Mouse (Mus musculus) hindbrain, embryonic 16.5 days (tissue): ENCODE data around the gene Bola2. TPM values are rescaled to one million over a fixed set of nuclear protein-coding genes. Genes with fewer than 3 reads are reported as not detected.

Experiments
- ATAC-seq: fragments of 200-750 bp; cut with Nextera tagmentation; 2 replicates; pipeline ENCODE4 v1.8.0; 2017; ENCODE audit warnings: moderate TSS enrichment, moderate library complexity
- H3K27ac ChIP-seq: fragments of 300-500 bp; sonication (generic); 2 replicates; pipeline ENCODE4 v1.5.1; 2014; ENCODE audit warnings: low read depth, mild to moderate bottlenecking, control low read depth, low read length, moderate library complexity
- H3K27me3 ChIP-seq: fragments of 300-500 bp; sonication (generic); replicated peaks from 2 replicates; pipeline ENCODE4 v1.6.1; 2014; ENCODE audit warnings: low read length; ENCODE audit not compliant: control insufficient read depth, insufficient read depth
- H3K36me3 ChIP-seq: fragments of 300-500 bp; sonication (generic); 2 replicates; pipeline ENCODE4 v1.6.1; 2014; ENCODE audit warnings: mild to moderate bottlenecking, low read length, moderate library complexity, mixed read lengths; ENCODE audit not compliant: control insufficient read depth, insufficient read depth
- H3K4me1 ChIP-seq: fragments of 300-500 bp; sonication (generic); 2 replicates; pipeline ENCODE4 v1.6.1; 2014; ENCODE audit warnings: low read depth, low read length; ENCODE audit not compliant: control insufficient read depth, insufficient read depth
- H3K4me2 ChIP-seq: fragments of 300-500 bp; sonication (generic); 2 replicates; pipeline ENCODE4 v1.6.1; 2014; ENCODE audit warnings: mild to moderate bottlenecking, low read length, control low read depth, moderate library complexity
- H3K4me3 ChIP-seq: fragments of 300-500 bp; sonication (generic); 2 replicates; pipeline ENCODE4 v1.5.1; 2014; ENCODE audit warnings: mild to moderate bottlenecking, low read length, control low read depth, moderate library complexity
- H3K9ac ChIP-seq: fragments of 300-500 bp; sonication (generic); 2 replicates; pipeline ENCODE4 v1.6.1; 2014; ENCODE audit warnings: low read depth, mild to moderate bottlenecking, control low read depth, low read length, moderate library complexity
- H3K9me3 ChIP-seq: fragments of 300-500 bp; sonication (generic); 2 replicates; pipeline ENCODE4 v1.6.1; 2014; ENCODE audit warnings: mild to moderate bottlenecking, low read length, moderate library complexity; ENCODE audit not compliant: control insufficient read depth
- WGBS: fragments of 180-500 bp; shearing (Covaris S2); extraction: QIAGEN DNeasy Blood & Tissue Kit; methylation state at CpG from one replicate; pipeline ENCODE4 v1.1.7; 2014; 5-methylcytosine and 5-hydroxymethylcytosine counted together
- polyA plus RNA-seq: library from polyadenylated mRNA; unstranded; fragments of >200 nt; fragmentation: Nextera tagmentation; extraction: Ambion mirVana; gene quantifications from 2 replicates; pipeline ENCODE4 v1.2.1, GENCODE M21; 2015

The Bola2 gene
- 130 and 133 TPM in 2 replicates for polyA plus RNA-seq

GRCm38 (mm10) chr7:126695210-126695611 is at the start of gene Bola2:
Gene Bola2 (plus strand): TSS chr7:126695401.
- WGBS: 0% methylated on average over 31 of the region's 31 CpGs
- Histone ChIP-seq H3K9ac (peak within 1 kb of the TSS; percentile 84), H3K36me3 (peaks cover 22% of the 10 kb centered on the region), H3K4me1 (peaks cover 24% of the 10 kb centered on the region), H3K27ac (peak within 1 kb of the TSS; percentile 85), H3K4me2 (peak within 1 kb of the TSS; percentile 89), H3K4me3 (peak within 1 kb of the TSS; percentile 53), H3K27me3 (no peaks in the 10 kb centered on the region), H3K9me3 (no peaks in the 10 kb centered on the region)
- peak; percentile 31 for ATAC-seq

GRCm38 (mm10) chr7:126645708-126646107 is 49.5 kb upstream of the Bola2 start:
- Histone ChIP-seq H3K9ac (no peak overlapping the region), H3K4me3 (no peak overlapping the region), H3K9me3 (no peaks in the 10 kb centered on the region), H3K4me1 (peaks cover 9% of the 10 kb centered on the region), H3K27me3 (no peaks in the 10 kb centered on the region), H3K36me3 (no peaks in the 10 kb centered on the region), H3K4me2 (no peak overlapping the region), H3K27ac (no peak overlapping the region)
- no peak for ATAC-seq
- 66% methylated on average over 5 of the region's 5 CpGs for WGBS

- peak overlapping the region; percentile 82; the same call in 1 of the 2 replicates for H3K9ac ChIP-seq
- H3K27me3 ChIP-seq: no peaks in the 10 kb centered on the region
- no peaks in the 10 kb centered on the region for H3K9me3 ChIP-seq
- peak overlapping the region; percentile 92 for H3K4me2 ChIP-seq
- H3K36me3 ChIP-seq: no peaks in the 10 kb centered on the region
- peaks cover 9% of the 10 kb centered on the region for H3K4me1 ChIP-seq
- H3K4me3 ChIP-seq: peak overlapping the region; percentile 73
- ATAC-seq: no peak
- WGBS: 81% methylated on average over 4 of the region's 4 CpGs
- peak overlapping the region; percentile 95; the same call in 1 of the 2 replicates for H3K27ac ChIP-seq
Observed at GRCm38 (mm10) chr7:126648486-126648885, 46.7 kb upstream of the Bola2 start.

- Histone ChIP-seq H3K4me3 (peak within 1 kb of the TSS; percentile 73), H3K27me3 (no peaks in the 10 kb centered on the region), H3K4me1 (peaks cover 9% of the 10 kb centered on the region), H3K27ac (peak within 1 kb of the TSS; percentile 95), H3K9me3 (no peaks in the 10 kb centered on the region), H3K4me2 (peak within 1 kb of the TSS; percentile 92), H3K36me3 (no peaks in the 10 kb centered on the region), H3K9ac (peak within 1 kb of the TSS; percentile 82)
- peak; percentile 99 for ATAC-seq
- 1% methylated on average over 54 of the region's 57 CpGs for WGBS
Observed at GRCm38 (mm10) chr7:126649231-126650051, 45.8 kb upstream of the Bola2 start, which contains the start of gene Sgf29. Gene Sgf29 (plus strand): TSS chr7:126649309.

GRCm38 (mm10) chr7:126650852-126651251 is 44.3 kb upstream of the Bola2 start:
- Histone ChIP-seq H3K27me3 (no peaks in the 10 kb centered on the region), H3K4me2 (no peak overlapping the region), H3K9ac (no peak overlapping the region), H3K27ac (no peak overlapping the region), H3K4me1 (peaks cover 9% of the 10 kb centered on the region), H3K36me3 (no peaks in the 10 kb centered on the region), H3K9me3 (no peaks in the 10 kb centered on the region), H3K4me3 (no peak overlapping the region)
- ATAC-seq: no peak
- WGBS: 94% methylated on average over 2 of the region's 2 CpGs

GRCm38 (mm10) chr7:126653991-126654390 is 41.2 kb upstream of the Bola2 start:
- Histone ChIP-seq H3K9ac (no peak overlapping the region), H3K4me2 (no peak overlapping the region), H3K27ac (no peak overlapping the region), H3K36me3 (no peaks in the 10 kb centered on the region), H3K4me3 (no peak overlapping the region), H3K9me3 (no peaks in the 10 kb centered on the region), H3K4me1 (peaks cover 6% of the 10 kb centered on the region), H3K27me3 (no peaks in the 10 kb centered on the region)
- ATAC-seq: no peak
- 83% methylated on average over 2 of the region's 2 CpGs for WGBS

- no peaks in the 10 kb centered on the region for H3K9me3 ChIP-seq
- H3K9ac ChIP-seq: no peak overlapping the region
- no peaks in the 10 kb centered on the region for H3K4me1 ChIP-seq
- H3K36me3 ChIP-seq: no peaks in the 10 kb centered on the region
- H3K4me2 ChIP-seq: no peak overlapping the region
- no peak overlapping the region for H3K4me3 ChIP-seq
- ATAC-seq: no peak
- no peak overlapping the region for H3K27ac ChIP-seq
- 87% methylated on average over 3 of the region's 3 CpGs for WGBS
- no peaks in the 10 kb centered on the region for H3K27me3 ChIP-seq
Observed at GRCm38 (mm10) chr7:126655695-126656094, 39.5 kb upstream of the Bola2 start.

- Histone ChIP-seq H3K9ac (no peak overlapping the region), H3K36me3 (no peaks in the 10 kb centered on the region), H3K9me3 (no peaks in the 10 kb centered on the region), H3K27ac (no peak overlapping the region), H3K27me3 (no peaks in the 10 kb centered on the region), H3K4me2 (no peak overlapping the region), H3K4me3 (no peak overlapping the region), H3K4me1 (no peaks in the 10 kb centered on the region)
- 85% methylated on average over 1 of the region's 1 CpGs for WGBS
- ATAC-seq: no peak
Observed at GRCm38 (mm10) chr7:126657522-126657921, 37.7 kb upstream of the Bola2 start.

- Histone ChIP-seq H3K9ac (no peak overlapping the region), H3K4me1 (no peaks in the 10 kb centered on the region), H3K27me3 (no peaks in the 10 kb centered on the region), H3K36me3 (peaks cover 3% of the 10 kb centered on the region; the same call in 1 of the 2 replicates), H3K4me3 (no peak overlapping the region), H3K4me2 (no peak overlapping the region), H3K9me3 (no peaks in the 10 kb centered on the region), H3K27ac (no peak overlapping the region)
- 91% methylated on average over 3 of the region's 3 CpGs for WGBS
- no peak for ATAC-seq
Observed at GRCm38 (mm10) chr7:126659771-126660170, 35.4 kb upstream of the Bola2 start.
